Mouse (Mus musculus) forebrain, embryonic 15.5 days (tissue): ENCODE measurements around the gene Dars2. TPM values are rescaled to one million over a fixed set of nuclear protein-coding genes. Genes with fewer than 3 reads are reported as not detected.

ENCODE experiments used
- ATAC-seq: fragments of 200-750 bp; cut with Nextera tagmentation; replicated peaks from 2 replicates; pipeline ENCODE4 v1.8.0; 2017; ENCODE audit warnings: mild to moderate bottlenecking, moderate TSS enrichment, moderate library complexity
- H3K27ac ChIP-seq: fragments of 300-500 bp; sonication (generic); replicated peaks from 2 replicates; pipeline ENCODE4 v1.5.1; 2015; ENCODE audit warnings: mild to moderate bottlenecking, inconsistent platforms
- H3K27me3 ChIP-seq: fragments of 300-500 bp; sonication (generic); 2 replicates; pipeline ENCODE4 v1.6.1; 2015; ENCODE audit warnings: inconsistent platforms
- H3K36me3 ChIP-seq: fragments of 300-500 bp; sonication (generic); 2 replicates; pipeline ENCODE4 v1.6.1; 2015; ENCODE audit warnings: mild to moderate bottlenecking, inconsistent platforms
- H3K4me1 ChIP-seq: fragments of 300-500 bp; sonication (generic); 2 replicates; pipeline ENCODE4 v1.6.1; 2015; ENCODE audit warnings: inconsistent platforms
- H3K4me2 ChIP-seq: fragments of 300-500 bp; sonication (generic); replicated peaks from 2 replicates; pipeline ENCODE4 v1.6.1; 2015; ENCODE audit warnings: mild to moderate bottlenecking, inconsistent platforms
- H3K4me3 ChIP-seq: fragments of 300-500 bp; sonication (generic); 2 replicates; pipeline ENCODE4 v1.5.1; 2015; ENCODE audit warnings: mild to moderate bottlenecking, inconsistent platforms
- H3K9ac ChIP-seq: fragments of 300-500 bp; sonication (generic); replicated peaks from 2 replicates; pipeline ENCODE4 v1.6.1; 2015; ENCODE audit warnings: mild to moderate bottlenecking, inconsistent platforms
- H3K9me3 ChIP-seq: fragments of 300-500 bp; sonication (generic); 2 replicates; pipeline ENCODE4 v1.6.1; 2016; ENCODE audit warnings: inconsistent platforms
- WGBS: fragments of 180-500 bp; shearing (Covaris S2); methylation state at CpG from one replicate; pipeline ENCODE4 v1.1.7; 2015; ENCODE audit warnings: mixed read lengths; 5-methylcytosine and 5-hydroxymethylcytosine counted together
- polyA plus RNA-seq: library from polyadenylated mRNA; unstranded; fragments of >200 nt; fragmentation: Nextera tagmentation; extraction: Ambion mirVana; gene quantifications from 2 replicates; pipeline ENCODE4 v1.2.1, GENCODE M21; 2015

The Dars2 gene
- polyA plus RNA-seq, result 33.6 and 34.6 TPM in 2 replicates

DNA sequence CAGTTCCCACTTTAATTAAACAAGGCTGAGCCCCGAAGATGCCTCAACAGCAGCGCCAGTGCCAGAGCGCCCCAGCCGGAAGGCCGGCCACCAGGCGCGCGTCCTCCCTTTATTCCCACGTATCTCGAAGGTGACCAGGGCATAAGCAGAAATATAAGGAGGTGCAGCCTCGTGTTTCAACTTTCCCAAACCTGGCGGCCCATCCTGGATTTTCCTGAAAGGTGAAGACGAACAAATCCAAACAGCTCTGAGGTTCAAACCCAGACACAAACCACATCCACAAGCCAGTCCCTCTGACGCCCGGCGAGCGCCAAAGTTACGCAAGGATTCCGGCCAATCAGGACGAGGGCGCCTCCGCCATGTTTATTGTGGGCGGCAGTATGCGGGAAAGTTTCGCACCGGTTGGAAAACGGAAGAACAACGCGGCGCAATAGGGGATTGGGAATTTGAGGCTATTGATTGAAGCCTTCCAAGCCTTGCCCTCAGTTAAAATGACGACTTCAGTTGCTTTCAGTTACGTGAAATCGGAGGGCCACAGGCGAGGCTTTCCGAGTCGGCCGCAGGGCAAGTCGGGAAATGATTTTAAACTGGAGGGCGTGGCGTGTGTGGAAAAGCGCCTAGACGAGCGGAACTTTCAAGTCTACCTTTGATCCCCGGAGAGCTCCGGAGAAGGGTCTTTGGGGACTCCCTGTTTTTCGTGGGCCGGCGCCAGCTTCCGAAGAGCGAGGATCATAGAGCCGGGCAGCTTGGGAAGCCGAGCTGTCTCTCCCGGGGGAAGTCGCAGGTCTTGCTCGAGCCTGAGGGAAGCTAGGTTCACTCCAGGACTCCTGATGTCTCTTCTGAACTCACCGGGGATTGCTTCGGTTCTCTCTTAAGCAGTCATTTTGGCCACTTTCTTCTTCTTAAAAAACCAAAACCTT is at the start of gene Dars2, which contains the start of gene Cenpl:
TSS of gene Dars2 (minus strand) at position 307 of the 920 bp plus-strand sequence.
TSS of gene Cenpl (plus strand) at position 362 of the 920 bp plus-strand sequence.
- Histone ChIP-seq H3K27me3 (no peaks in the 10 kb centered on the region), H3K9ac (peak within 1 kb of the TSS; percentile 81), H3K4me2 (peak within 1 kb of the TSS; percentile 90), H3K4me1 (peaks cover 42% of the 10 kb centered on the region), H3K36me3 (no peaks in the 10 kb centered on the region), H3K4me3 (peak within 1 kb of the TSS; percentile 76), H3K27ac (peak within 1 kb of the TSS; percentile 79), H3K9me3 (no peaks in the 10 kb centered on the region)
- WGBS, result under 1% methylated on average over 57 of the region's 57 CpGs
- peak; percentile 99 for ATAC-seq

DNA sequence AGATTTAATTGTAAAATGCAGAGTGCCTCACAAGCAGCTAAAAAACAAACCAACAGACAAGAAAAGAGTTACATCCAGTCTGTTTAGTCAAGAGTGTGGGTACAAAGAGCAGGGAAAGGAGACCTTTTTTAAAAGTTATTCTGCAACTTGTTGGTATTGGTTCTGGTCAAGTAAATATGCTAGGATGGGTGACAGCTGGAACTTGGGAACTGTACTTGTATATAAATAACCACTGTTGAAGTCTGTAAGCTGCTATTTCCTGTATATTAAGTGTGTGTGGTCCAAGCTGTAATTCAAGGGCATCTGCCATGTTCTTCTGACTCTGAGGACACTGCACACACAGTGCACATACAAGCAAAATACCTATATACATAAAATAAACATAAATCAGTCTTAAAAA is 44.1 kb upstream of the Dars2 start:
- H3K4me3 ChIP-seq, result no peak overlapping the region
- no peaks in the 10 kb centered on the region; the same call in 1 of the 2 replicates for H3K36me3 ChIP-seq
- no peak overlapping the region for H3K27ac ChIP-seq
- no peaks in the 10 kb centered on the region for H3K4me1 ChIP-seq
- H3K9ac ChIP-seq, result no peak overlapping the region
- no peaks in the 10 kb centered on the region for H3K27me3 ChIP-seq
- H3K4me2 ChIP-seq, result no peak overlapping the region
- no peaks in the 10 kb centered on the region for H3K9me3 ChIP-seq
- ATAC-seq, result no peak

DNA sequence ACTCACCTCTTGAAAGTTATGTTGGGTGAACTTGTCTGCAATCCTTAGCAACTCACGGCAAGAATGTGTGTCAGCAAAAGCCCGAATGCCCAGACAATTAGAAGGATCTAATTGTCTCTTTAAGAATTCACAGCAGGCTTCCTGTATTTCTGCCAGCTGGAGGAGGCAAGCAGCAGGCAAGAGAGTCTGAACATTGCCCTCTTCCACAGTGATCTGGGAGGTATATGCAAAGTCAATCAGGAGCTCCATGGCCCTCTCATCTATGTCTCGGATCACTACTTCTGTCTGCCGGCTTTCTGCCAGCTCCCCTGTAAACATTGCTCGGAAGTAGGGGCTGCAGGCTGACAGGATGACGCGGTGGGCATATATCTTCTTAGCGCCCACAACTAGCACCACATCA is 38.8 kb upstream of the Dars2 start:
- H3K27ac ChIP-seq, result no peak overlapping the region
- peaks cover 24% of the 10 kb centered on the region for H3K36me3 ChIP-seq
- no peaks in the 10 kb centered on the region for H3K9me3 ChIP-seq
- H3K27me3 ChIP-seq, result no peaks in the 10 kb centered on the region
- 79% methylated on average over 8 of the region's 8 CpGs for WGBS
- H3K4me1 ChIP-seq, result no peaks in the 10 kb centered on the region
- H3K9ac ChIP-seq, result no peak overlapping the region
- H3K4me2 ChIP-seq, result no peak overlapping the region
- no peak for ATAC-seq
- H3K4me3 ChIP-seq, result no peak overlapping the region

DNA sequence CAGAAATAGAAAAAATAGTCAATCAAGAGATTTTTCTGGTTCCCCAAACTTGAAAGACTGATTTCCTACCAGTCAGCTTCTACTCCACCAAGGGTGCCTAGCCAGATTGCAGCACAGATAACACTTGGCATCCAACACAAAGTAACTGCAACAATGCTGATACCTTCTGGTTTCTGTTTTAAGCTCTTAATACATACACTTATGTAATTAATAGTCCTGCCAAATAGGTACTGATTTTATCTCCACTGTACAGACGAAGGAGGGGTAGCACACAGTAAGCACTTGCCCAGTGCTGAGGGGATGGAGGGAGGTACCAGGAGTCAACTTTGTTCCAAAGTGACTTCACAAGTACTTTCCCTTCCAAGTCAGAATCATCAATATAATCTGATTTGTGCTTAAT is 33.4 kb upstream of the Dars2 start:
- H3K36me3 ChIP-seq, result peaks cover 38% of the 10 kb centered on the region
- H3K4me2 ChIP-seq, result no peak overlapping the region
- no peak overlapping the region for H3K4me3 ChIP-seq
- H3K27me3 ChIP-seq, result no peaks in the 10 kb centered on the region
- no peak for ATAC-seq
- H3K9me3 ChIP-seq, result no peaks in the 10 kb centered on the region
- H3K9ac ChIP-seq, result no peak overlapping the region
- H3K4me1 ChIP-seq, result no peaks in the 10 kb centered on the region
- WGBS, result 81% methylated on average over 1 of the region's 1 CpGs
- no peak overlapping the region for H3K27ac ChIP-seq

DNA sequence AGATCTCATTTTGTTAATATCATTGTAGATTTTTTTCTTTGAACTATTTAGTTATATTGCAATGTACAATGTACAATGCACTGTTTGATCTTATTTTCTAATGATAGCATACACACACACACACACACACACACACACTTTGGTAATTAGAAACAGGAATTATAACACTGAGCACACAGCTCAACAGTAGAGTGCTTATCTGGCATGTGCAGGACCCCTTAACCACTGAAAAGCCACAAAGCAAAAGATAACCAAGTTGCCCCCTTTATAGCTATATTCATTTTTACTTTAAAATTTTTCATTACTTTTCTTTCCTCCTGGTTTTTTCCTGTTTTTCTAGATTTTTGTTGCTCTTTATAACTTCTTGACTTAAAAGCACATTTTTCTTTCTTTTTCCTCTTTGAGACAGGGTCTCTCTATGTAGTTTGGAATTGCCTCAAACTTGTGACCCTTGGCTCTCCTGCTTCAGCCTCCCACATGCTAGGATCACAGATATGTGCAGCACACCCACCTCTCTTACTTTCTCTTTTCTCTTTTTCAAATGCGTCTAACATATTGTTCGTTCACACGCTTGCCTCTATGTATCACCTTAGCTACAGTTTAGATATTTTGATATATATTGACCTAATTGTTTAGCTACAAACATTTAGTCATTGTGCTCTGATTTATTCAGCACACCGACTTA is 29.4 kb upstream of the Dars2 start:
- H3K4me2 ChIP-seq, result no peak overlapping the region
- no peaks in the 10 kb centered on the region for H3K9me3 ChIP-seq
- ATAC-seq, result no peak
- no peak overlapping the region for H3K27ac ChIP-seq
- H3K9ac ChIP-seq, result no peak overlapping the region
- no peaks in the 10 kb centered on the region for H3K4me1 ChIP-seq
- no peaks in the 10 kb centered on the region for H3K27me3 ChIP-seq
- H3K36me3 ChIP-seq, result peaks cover 44% of the 10 kb centered on the region
- 95% methylated on average over 4 of the region's 4 CpGs for WGBS
- no peak overlapping the region for H3K4me3 ChIP-seq

DNA sequence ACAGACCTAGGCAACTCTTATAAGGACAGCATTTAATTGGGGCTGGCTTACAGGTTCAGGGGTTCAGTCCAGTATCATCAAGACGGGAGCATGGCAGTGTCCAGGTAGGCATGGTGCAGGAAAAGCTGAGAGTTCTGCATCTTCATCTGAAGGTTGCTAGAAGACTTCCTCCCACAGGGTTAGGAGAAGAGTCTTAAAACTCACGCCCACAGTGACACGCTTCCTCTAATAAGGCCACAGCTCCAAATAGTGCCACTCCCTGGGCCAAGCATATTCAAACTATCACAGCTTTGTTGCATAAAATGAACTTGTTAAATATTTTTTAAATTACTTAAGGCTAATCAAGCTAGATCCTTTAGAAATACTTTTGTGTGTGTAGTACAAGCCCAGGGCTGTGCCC is 6.8 kb upstream of the Dars2 start:
- H3K9me3 ChIP-seq, result no peaks in the 10 kb centered on the region
- peaks cover 18% of the 10 kb centered on the region for H3K4me1 ChIP-seq
- H3K4me2 ChIP-seq, result no peak overlapping the region
- H3K27me3 ChIP-seq, result no peaks in the 10 kb centered on the region
- no peak overlapping the region for H3K9ac ChIP-seq
- no peak for ATAC-seq
- H3K27ac ChIP-seq, result no peak overlapping the region
- H3K36me3 ChIP-seq, result peaks cover 8% of the 10 kb centered on the region
- H3K4me3 ChIP-seq, result no peak overlapping the region
- 94% methylated on average over 3 of the region's 3 CpGs for WGBS

DNA sequence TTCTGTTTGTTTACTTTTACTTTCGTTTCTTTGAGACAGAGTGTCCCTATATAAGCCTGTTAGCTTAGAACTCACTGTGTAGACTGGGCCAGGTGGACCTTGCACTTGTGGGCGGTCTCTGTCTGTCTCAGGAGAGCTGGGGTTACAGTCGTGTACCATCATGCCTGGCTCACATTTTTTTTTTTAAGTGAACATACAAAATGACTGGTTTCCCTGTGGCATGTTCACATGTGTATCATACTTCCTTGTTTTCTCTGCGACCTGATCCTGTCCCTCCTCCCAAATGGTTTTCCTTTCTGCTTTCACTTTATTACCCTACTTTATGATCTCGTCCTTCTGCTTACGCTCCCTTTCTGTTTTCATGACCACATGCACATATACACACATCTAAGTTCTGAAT is 5.8 kb upstream of the Dars2 start:
- ATAC-seq, result no peak
- 88% methylated on average over 6 of the region's 6 CpGs for WGBS
- Histone ChIP-seq H3K9ac (no peak overlapping the region), H3K4me3 (no peak overlapping the region), H3K4me2 (no peak overlapping the region), H3K27ac (no peak overlapping the region), H3K9me3 (no peaks in the 10 kb centered on the region), H3K4me1 (peaks cover 27% of the 10 kb centered on the region), H3K36me3 (peaks cover 8% of the 10 kb centered on the region; the same call in 1 of the 2 replicates), H3K27me3 (no peaks in the 10 kb centered on the region)

DNA sequence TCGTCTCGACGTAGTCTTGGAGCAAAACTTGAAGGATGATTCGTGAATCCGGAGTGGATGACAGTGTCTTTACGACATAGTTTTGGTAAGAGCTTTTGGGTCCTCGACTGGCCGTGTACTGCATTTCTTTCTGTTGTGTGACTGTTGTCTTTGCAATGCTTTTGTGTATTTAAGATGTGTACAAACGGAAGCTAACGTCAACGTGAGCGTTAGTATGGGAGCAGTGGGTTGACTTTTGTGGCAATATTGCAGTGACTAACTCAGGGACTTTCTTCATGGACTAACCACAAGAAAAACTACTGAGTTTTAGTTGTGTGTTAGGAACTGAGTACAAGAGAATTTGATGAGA is 788 bp upstream of the Dars2 start:
- H3K4me1 ChIP-seq, result peaks cover 42% of the 10 kb centered on the region
- no peaks in the 10 kb centered on the region for H3K9me3 ChIP-seq
- H3K9ac ChIP-seq, result peak overlapping the region; percentile 68
- no peaks in the 10 kb centered on the region for H3K36me3 ChIP-seq
- H3K4me2 ChIP-seq, result peak overlapping the region; percentile 50
- no peaks in the 10 kb centered on the region for H3K27me3 ChIP-seq
- WGBS, result under 1% methylated on average over 12 of the region's 12 CpGs
- no peak for ATAC-seq
- 0 out of 2 replicates have a peak overlapping the region, but pooled peaks have one; percentile 52 for H3K27ac ChIP-seq
- H3K4me3 ChIP-seq, result peak overlapping the region; percentile 76

- no peaks in the 10 kb centered on the region for H3K4me1 ChIP-seq
- H3K4me2 ChIP-seq, result no peak overlapping the region
- no peak overlapping the region for H3K9ac ChIP-seq
- no peak for ATAC-seq
- peaks cover 14% of the 10 kb centered on the region for H3K36me3 ChIP-seq
- H3K27ac ChIP-seq, result no peak overlapping the region
- WGBS, result 90% methylated on average over 1 of the region's 1 CpGs
- no peak overlapping the region for H3K4me3 ChIP-seq
- H3K27me3 ChIP-seq, result no peaks in the 10 kb centered on the region
- H3K9me3 ChIP-seq, result no peaks in the 10 kb centered on the region
Measured at GRCm38 (mm10) chr1:161063351-161063750, 7.1 kb downstream of the Dars2 start.

DNA sequence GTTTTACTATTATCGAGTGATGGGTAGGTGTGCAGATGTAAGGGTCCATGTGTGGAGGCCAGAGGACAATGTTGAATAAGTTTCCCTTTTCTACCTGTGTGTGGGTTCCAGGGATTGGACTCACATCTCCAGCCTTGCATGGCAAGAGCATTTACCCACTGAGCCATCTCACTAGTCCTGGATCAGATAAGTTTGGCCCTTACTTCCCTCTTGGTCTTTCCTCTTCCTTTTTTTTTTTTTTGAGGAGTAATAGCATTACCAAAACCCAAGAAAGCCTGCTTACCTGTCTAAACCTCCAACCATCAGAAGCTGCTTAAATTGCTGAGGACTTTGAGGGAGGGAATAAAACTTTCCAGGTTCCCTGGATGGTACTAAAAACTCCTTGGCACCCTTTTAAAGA is 13.3 kb downstream of the Dars2 start:
- H3K36me3 ChIP-seq, result peaks cover 27% of the 10 kb centered on the region
- H3K4me1 ChIP-seq, result no peaks in the 10 kb centered on the region
- no peak overlapping the region for H3K27ac ChIP-seq
- H3K4me3 ChIP-seq, result no peak overlapping the region
- no peak for ATAC-seq
- no peak overlapping the region for H3K4me2 ChIP-seq
- no peak overlapping the region for H3K9ac ChIP-seq
- H3K27me3 ChIP-seq, result no peaks in the 10 kb centered on the region
- no peaks in the 10 kb centered on the region for H3K9me3 ChIP-seq
- 100% methylated on average over 1 of the region's 1 CpGs for WGBS

DNA sequence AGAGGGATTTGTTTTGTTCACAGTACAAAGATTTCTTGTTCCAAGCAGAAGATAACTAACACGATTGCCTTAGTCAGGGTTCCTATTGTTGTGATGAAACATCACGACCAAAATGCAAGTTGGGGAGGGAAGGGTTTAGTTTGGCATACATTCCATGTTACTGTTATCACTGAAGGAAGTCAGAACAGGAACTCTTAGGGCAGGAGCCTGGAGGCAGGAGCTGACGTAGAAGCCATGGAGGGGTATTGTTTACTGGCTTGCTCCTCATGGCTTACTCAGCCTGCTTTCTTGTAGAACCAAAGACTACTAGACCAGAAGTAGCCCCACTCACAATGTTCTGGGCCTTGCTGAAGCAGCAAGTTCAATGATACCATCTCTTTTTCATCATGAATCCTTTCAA is 23.5 kb downstream of the Dars2 start:
- H3K4me1 ChIP-seq, result no peaks in the 10 kb centered on the region
- H3K9ac ChIP-seq, result no peak overlapping the region
- H3K9me3 ChIP-seq, result no peaks in the 10 kb centered on the region
- 86% methylated on average over 3 of the region's 3 CpGs for WGBS
- ATAC-seq, result no peak
- H3K27ac ChIP-seq, result no peak overlapping the region
- no peak overlapping the region for H3K4me3 ChIP-seq
- no peaks in the 10 kb centered on the region for H3K27me3 ChIP-seq
- no peak overlapping the region for H3K4me2 ChIP-seq
- peaks cover 45% of the 10 kb centered on the region for H3K36me3 ChIP-seq

- H3K27me3 ChIP-seq, result no peaks in the 10 kb centered on the region
- WGBS, result 93% methylated on average over 7 of the region's 7 CpGs
- no peak for ATAC-seq
Measured at GRCm38 (mm10) chr1:161041261-161042020, 29.0 kb downstream of the Dars2 start.

More at GRCm38 (mm10) chr1:161041261-161042020, 29.0 kb downstream of the Dars2 start:
- peaks cover 65% of the 10 kb centered on the region for H3K36me3 ChIP-seq
- H3K4me1 ChIP-seq, result peaks cover 18% of the 10 kb centered on the region
- H3K9ac ChIP-seq, result no peak overlapping the region
- no peak overlapping the region for H3K27ac ChIP-seq
- no peak overlapping the region for H3K4me3 ChIP-seq
- no peak overlapping the region for H3K4me2 ChIP-seq
- no peaks in the 10 kb centered on the region for H3K9me3 ChIP-seq
